Mouse (Mus musculus): ENCODE results near the gene Magea4.

Magea4 gene

GRCm38 (mm10) chrX:72221717-72222116 is at the start of gene Magea4:
Gene Magea4, plus strand, starts transcription at chrX:72222017.
- DNase-seq (ENCODE audit: low spot score) = no peak

DNA sequence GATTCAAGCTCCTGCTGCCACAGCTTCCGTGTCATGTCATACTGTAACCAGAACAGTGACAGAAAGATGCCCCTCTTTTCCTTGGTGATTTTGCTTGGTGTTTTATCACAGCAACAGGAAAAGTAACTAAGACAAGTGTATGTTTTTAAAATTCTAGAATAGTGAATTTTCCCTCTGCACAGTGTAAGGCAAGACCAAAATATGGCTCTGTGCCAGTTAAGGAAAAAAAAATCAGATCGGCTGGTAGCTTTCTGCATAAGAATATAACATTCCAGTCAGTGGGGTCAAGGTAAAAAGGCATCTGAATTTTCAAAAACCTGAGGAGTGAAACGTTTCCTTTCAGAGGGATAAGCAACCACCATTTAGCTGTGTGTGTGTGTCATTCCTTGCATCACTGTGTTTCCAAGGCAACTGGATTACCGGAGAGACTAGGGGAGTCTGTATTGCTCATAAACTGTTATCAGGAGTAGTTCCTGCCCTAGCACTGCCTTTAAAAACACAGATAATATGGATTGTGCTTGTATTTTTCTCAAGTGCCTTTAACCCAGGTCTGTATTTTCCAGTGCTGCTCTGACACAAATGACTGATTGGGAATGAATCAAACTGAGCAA is 18.8 kb upstream of the Magea4 start:
- no peak for DNase-seq (ENCODE audit: low spot score)

DNA sequence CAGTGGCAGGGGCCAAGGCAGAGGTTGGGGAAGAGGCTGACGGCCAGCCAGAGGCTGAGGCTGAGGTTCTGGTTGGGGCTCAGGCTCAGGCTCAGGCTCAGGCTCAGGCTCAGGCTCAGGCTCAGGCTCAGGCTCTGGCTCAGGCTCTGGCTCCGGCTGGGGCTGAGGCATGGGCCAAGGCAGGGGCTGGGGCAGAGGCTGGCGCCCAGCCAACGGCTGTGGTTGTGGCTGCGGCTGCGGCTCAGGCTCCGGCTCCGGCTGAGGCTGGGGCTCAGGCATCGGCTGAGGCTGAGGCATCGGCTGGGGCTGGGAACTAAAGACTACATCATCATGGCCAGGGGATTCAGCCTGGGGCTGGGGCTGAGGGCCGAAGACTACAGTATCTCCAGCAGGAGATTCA is 48.8 kb downstream of the Magea4 start:
- DNase-seq (ENCODE audit: low spot score) = peak; percentile 9
